Mouse (Mus musculus): ENCODE measurements around the gene Edn2. TPM values are rescaled to one million over a fixed set of nuclear protein-coding genes. Genes with fewer than 3 reads are reported as not detected.

Gene Edn2
- total RNA-seq, 4 experiments from 2014 or later, result not detected

GRCm38 (mm10) chr4:120200551-120201266 is 39.7 kb downstream of the Edn2 start:
- no peak for DNase-seq (ENCODE audit: low spot score in 2 of 2)

DNA sequence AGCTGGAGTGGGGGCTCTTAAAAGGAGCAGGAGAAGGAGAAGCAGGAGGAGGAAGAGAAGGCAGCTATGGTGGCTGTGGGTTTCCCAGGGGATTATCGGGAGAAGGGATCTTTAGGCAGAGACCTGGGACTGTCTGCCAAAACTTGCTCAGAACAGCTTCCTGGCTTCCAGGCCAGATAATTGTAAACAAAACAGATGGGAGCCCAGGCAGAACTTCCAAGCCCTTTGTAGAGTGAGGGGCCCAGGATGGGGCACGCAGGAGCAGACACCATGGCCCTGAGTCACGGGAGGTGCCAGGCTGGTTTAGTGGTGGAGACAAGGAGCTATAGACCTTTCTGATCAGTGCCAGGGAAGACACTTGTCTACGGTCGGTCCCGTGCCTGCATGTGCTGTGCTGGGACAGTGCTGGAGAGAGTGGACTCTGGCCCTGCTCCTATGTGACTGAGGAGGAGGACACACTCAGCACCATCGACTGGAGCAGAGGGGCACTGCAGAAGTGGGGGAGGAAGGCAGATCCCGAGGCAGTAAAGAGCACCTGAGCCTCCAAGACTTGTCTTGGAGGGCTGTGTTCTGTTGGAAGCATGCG is 43.4 kb downstream of the Edn2 start:
- DNase-seq (ENCODE audit: low spot score in 2 of 2), result no peak

- no peak for DNase-seq (ENCODE audit: low spot score in 2 of 2)
These were observed 45.5 kb downstream of the Edn2 start for GRCm38 (mm10) chr4:120206471-120206891.

GRCm38 (mm10) chr4:120212080-120212479 is 51.1 kb downstream of the Edn2 start:
- no peak for DNase-seq (ENCODE audit: low spot score in 2 of 2)

DNA sequence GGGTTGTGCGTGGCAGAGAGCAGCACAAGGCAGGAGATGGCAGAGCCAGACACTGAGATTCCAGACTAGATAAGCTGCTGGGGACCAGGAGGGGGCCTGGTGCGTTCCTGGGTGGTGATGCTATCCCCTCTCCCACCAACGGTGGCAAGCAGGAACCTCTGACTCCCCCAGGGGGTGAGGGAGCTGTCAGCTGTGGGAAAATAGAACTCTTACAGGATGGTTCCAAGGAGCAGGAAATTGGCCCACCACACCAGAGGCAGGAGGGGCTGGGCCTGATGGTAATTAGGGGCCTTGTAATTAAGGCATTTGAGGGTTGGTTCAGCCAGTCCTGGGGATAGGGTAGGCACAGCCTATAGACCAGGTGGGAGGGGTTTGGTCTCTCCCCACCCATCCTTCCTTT is 51.8 kb downstream of the Edn2 start:
- DNase-seq (ENCODE audit: low spot score in 2 of 2), result no peak

- peak in 1 of 2 experiments; percentile 77 for DNase-seq (ENCODE audit: low spot score in 2 of 2)
These were observed 55.0 kb downstream of the Edn2 start for GRCm38 (mm10) chr4:120215915-120216591.

DNA sequence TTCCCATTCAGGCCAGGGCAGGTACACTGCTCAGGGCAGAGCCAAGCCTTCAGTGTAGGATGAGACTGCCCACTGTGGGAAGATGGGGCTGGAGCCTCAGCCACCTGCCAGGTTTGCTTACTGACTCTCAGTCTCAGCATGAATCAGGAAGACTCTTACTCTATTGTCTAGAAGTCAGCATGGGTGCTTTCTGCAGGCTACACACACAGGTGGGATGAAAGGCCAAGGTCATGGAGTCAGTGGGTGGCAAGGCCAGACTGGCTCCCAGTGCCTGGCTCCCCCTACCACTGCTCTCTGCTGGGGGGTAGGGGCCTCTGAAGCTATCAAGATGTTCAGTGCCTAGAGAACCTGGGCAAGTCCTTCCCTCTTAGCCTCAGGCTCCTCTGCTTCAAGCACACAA is 55.9 kb downstream of the Edn2 start:
- DNase-seq (ENCODE audit: low spot score in 2 of 2), result no peak

Other genes with a start within 250 kb of the Edn2 start
- not detected for gene AL607142.1, start 96.2 kb upstream of the Edn2 start, total RNA-seq (2022)
- gene Foxo6, start 126.1 kb downstream of the Edn2 start, total RNA-seq (2022), result 10 to 100 TPM; 26.3 to 35.6 (median 28.9) TPM
- 10 to 100 TPM; 76.4 to 92.0 (median 84.9) TPM for gene Scmh1, start 244.1 kb downstream of the Edn2 start, total RNA-seq (2022)

All from layer of hippocampus, adult 8-10 months (tissue).